Mouse (Mus musculus) bone marrow macrophage, adult 2 months (primary cell): ENCODE data around the gene Fbxo7.

ENCODE experiments used
- CTCF ChIP-seq: IDR thresholded peaks from 2 replicates; pipeline ENCODE4 v1.5.1; 2012; ENCODE audit warnings: low read depth, mild to moderate bottlenecking, low read length, moderate library complexity
- POLR2A ChIP-seq: IDR thresholded peaks from 2 replicates; pipeline ENCODE4 v1.6.1; 2012; ENCODE audit warnings: mild to moderate bottlenecking, low read depth, low read length, borderline replicate concordance

DNA sequence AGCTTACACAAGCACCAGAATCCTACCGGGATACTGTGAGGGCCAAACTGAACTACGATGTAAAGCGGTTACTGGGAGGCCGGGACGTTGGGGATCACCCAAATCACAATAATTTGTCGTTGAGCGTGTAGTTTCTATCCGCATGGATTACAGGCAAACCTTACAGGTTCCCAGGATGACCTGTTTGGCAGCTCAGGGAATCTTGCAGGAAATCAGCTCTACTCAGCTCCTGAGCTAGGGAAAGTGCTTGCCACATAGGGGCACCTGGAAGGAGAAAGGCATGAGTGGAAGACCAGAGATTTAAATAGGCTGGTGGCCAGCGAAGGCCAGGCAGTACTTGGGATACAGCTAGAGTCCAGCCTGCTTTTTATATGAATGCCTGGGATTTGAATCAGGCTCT, 27.9 kb upstream of the Fbxo7 start:
- no peak for TF ChIP-seq CTCF
- TF ChIP-seq POLR2A = no peak
